Mouse (Mus musculus): ENCODE measurements around the gene Med12.

DNA sequence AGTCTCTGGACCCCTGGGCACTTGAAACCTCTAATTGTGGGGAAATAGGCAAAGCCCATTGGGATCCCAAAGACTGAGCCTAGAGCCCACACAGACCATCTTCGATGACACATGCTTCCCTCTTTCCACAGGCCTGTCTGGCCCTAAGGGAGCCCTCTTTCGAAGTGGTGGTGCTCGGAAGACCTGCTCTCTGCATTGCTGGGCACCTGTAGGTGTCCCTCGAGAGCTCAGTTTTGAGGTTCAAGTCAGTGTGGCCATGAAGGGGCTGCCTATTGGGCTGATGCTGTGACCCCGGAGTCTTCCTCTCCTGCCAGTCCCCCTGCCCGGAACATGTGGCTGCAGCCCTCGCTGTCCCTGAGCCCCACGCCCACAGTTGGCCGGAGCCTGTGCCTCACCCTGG, 27.8 kb downstream of the Med12 start:
- TF ChIP-seq CTCF (IDR thresholded peaks at IDR 0.05; ENCODE audit: control insufficient read depth, insufficient read depth, insufficient read length): no peak
- no peak for TF ChIP-seq MAX (IDR thresholded peaks at IDR 0.05)
- no peak for TF ChIP-seq MYOD1 (IDR thresholded peaks at IDR 0.05; ENCODE audit: control insufficient read depth, insufficient read length, low read depth)

All from C2C12 (cell line).